Mouse (Mus musculus) limb, embryonic 14.5 days (tissue): ENCODE measurements around the gene Slc2a8. TPM values are rescaled to one million over a fixed set of nuclear protein-coding genes. Genes with fewer than 3 reads are reported as not detected.
A peak's percentile ranks its signal among the peaks of the same experiment; 100 is the strongest.

ENCODE experiments used
- ATAC-seq: fragments of 200-750 bp; cut with Nextera tagmentation; 2 replicates; pipeline ENCODE4 v1.8.0; 2017; ENCODE audit warnings: low read depth, moderate number of reproducible peaks, moderate TSS enrichment; ENCODE audit not compliant: low FRiP score
- DNase-seq: peaks from one replicate; pipeline ENCODE4 v3.0.0-alpha.2; 2015; ENCODE audit warnings: low spot score
- H3K27ac ChIP-seq: fragments of 300-500 bp; sonication (generic); replicated peaks from 2 replicates; pipeline ENCODE4 v1.5.1; 2014; ENCODE audit warnings: low read depth, mild to moderate bottlenecking, low read length, moderate library complexity, mixed read lengths
- H3K27me3 ChIP-seq: fragments of 300-500 bp; sonication (generic); 2 replicates; pipeline ENCODE4 v1.6.1; 2014; ENCODE audit warnings: low read length, mixed read lengths; ENCODE audit not compliant: control insufficient read depth, insufficient read depth
- H3K36me3 ChIP-seq: fragments of 300-500 bp; sonication (generic); 2 replicates; pipeline ENCODE4 v1.6.1; 2014; ENCODE audit warnings: mild to moderate bottlenecking, low read length, moderate library complexity, mixed read lengths; ENCODE audit not compliant: control insufficient read depth, insufficient read depth
- H3K4me1 ChIP-seq: fragments of 300-500 bp; sonication (generic); 2 replicates; pipeline ENCODE4 v1.6.1; 2014; ENCODE audit warnings: antibody characterized with exemption, low read length, mixed read lengths; ENCODE audit not compliant: control insufficient read depth, insufficient read depth
- H3K4me2 ChIP-seq: fragments of 300-500 bp; sonication (generic); replicated peaks from 2 replicates; pipeline ENCODE4 v1.6.1; 2014; ENCODE audit warnings: low read depth, mild to moderate bottlenecking, low read length, moderate library complexity; ENCODE audit not compliant: severe bottlenecking
- H3K4me3 ChIP-seq: fragments of 300-500 bp; sonication (generic); replicated peaks from 2 replicates; pipeline ENCODE4 v1.5.1; 2014; ENCODE audit warnings: low read length
- H3K9ac ChIP-seq: fragments of 300-500 bp; sonication (generic); 2 replicates; pipeline ENCODE4 v1.6.1; 2014; ENCODE audit warnings: mild to moderate bottlenecking, low read depth, low read length, moderate library complexity; ENCODE audit not compliant: severe bottlenecking
- H3K9me3 ChIP-seq: fragments of 300-500 bp; sonication (generic); 2 replicates; pipeline ENCODE4 v1.6.1; 2016; ENCODE audit warnings: low read length; ENCODE audit not compliant: control insufficient read depth
- POLR2A ChIP-seq: fragments of 200-500 bp; IDR thresholded peaks from 2 replicates; pipeline ENCODE4 v1.8.0; 2012; ENCODE audit warnings: inconsistent platforms, mild to moderate bottlenecking, moderate library complexity, borderline replicate concordance; ENCODE audit not compliant: insufficient read depth, insufficient read length; ENCODE audit errors: extremely low read depth
- WGBS: fragments of 180-500 bp; shearing (Covaris S2); extraction: QIAGEN DNeasy Blood & Tissue Kit; methylation state at CpG from one replicate; pipeline ENCODE4 v1.1.7; 2014; 5-methylcytosine and 5-hydroxymethylcytosine counted together
- polyA plus RNA-seq, 2 experiments: library from polyadenylated mRNA; depleted of rRNA in 1 of 2; stranded (reverse) in 1 of 2; unstranded in 1 of 2; fragments of >200 nt; fragmentation: Nextera tagmentation in 1 of 2; extraction: Ambion mirVana in 1 of 2; gene quantifications; 2 replicates each; pipeline versions ENCODE4 v1.2.1 to v1.2.3; 2012 to 2014

Slc2a8 gene
- polyA plus RNA-seq, 2 experiments, result 16.8 to 26.0 TPM

- peak overlapping the region; percentile 76; the same call in 1 of the 2 replicates for H3K27ac ChIP-seq
- peaks cover 29% of the 10 kb centered on the region for H3K4me1 ChIP-seq
- no peak for DNase-seq
- H3K36me3 ChIP-seq, result peaks cover 31% of the 10 kb centered on the region
- H3K4me3 ChIP-seq, result peak overlapping the region; percentile 74
- WGBS, result 13% methylated on average over 8 of the region's 9 CpGs
- no peak for TF ChIP-seq POLR2A
- no peaks in the 10 kb centered on the region for H3K27me3 ChIP-seq
- H3K9me3 ChIP-seq, result no peaks in the 10 kb centered on the region
- no peak for ATAC-seq
- H3K9ac ChIP-seq, result peak overlapping the region; percentile 94
- H3K4me2 ChIP-seq, result peak overlapping the region; percentile 73
Observed at GRCm38 (mm10) chr2:32962875-32963220, 19.0 kb downstream of the Slc2a8 start.

- Histone ChIP-seq H3K4me1 (peaks cover 24% of the 10 kb centered on the region), H3K36me3 (peaks cover 33% of the 10 kb centered on the region), H3K4me3 (peak overlapping the region; percentile 74), H3K9me3 (no peaks in the 10 kb centered on the region), H3K4me2 (peak overlapping the region; percentile 73), H3K9ac (peak overlapping the region; percentile 94), H3K27me3 (no peaks in the 10 kb centered on the region), H3K27ac (peak overlapping the region; percentile 76)
- DNase-seq (no peak), ATAC-seq (no peak)
- no peak for TF ChIP-seq POLR2A
- under 1% methylated on average over 33 of the region's 33 CpGs for WGBS
Observed at GRCm38 (mm10) chr2:32962062-32962874, 19.6 kb downstream of the Slc2a8 start.

- H3K27me3 ChIP-seq, result no peaks in the 10 kb centered on the region
- no peaks in the 10 kb centered on the region for H3K9me3 ChIP-seq
- peak within 1 kb of the TSS; percentile 76 for H3K27ac ChIP-seq
- peak; percentile 96 for DNase-seq
- peak within 1 kb of the TSS; percentile 74 for H3K4me3 ChIP-seq
- peaks cover 23% of the 10 kb centered on the region for H3K4me1 ChIP-seq
- H3K9ac ChIP-seq, result peak within 1 kb of the TSS; percentile 94
- peak; percentile 91 for ATAC-seq
- peak within 1 kb of the TSS; percentile 73 for H3K4me2 ChIP-seq
- WGBS, result 3% methylated on average over 54 of the region's 55 CpGs
- peak; percentile 96; the same call in 1 of the 2 replicates for TF ChIP-seq POLR2A
- H3K36me3 ChIP-seq, result peaks cover 41% of the 10 kb centered on the region
Observed at GRCm38 (mm10) chr2:32961192-32961995, 20.5 kb downstream of the Slc2a8 start, which contains the start of the genes Rpl12 and Lrsam1. Rpl12 (plus strand) TSS chr2:32961559. Lrsam1 (minus strand) TSS chr2:32961614.

GRCm38 (mm10) chr2:32960273-32960672 lies 21.6 kb downstream of the Slc2a8 start:
- H3K9ac ChIP-seq, result 0 out of 2 replicates have a peak overlapping the region, but pooled peaks have one; percentile 65
- peaks cover 50% of the 10 kb centered on the region for H3K36me3 ChIP-seq
- H3K9me3 ChIP-seq, result no peaks in the 10 kb centered on the region
- H3K27ac ChIP-seq, result no peak overlapping the region
- peaks cover 20% of the 10 kb centered on the region; the same call in 1 of the 2 replicates for H3K4me1 ChIP-seq
- 87% methylated on average over 4 of the region's 4 CpGs for WGBS
- ATAC-seq, result no peak
- no peaks in the 10 kb centered on the region for H3K27me3 ChIP-seq
- no peak for TF ChIP-seq POLR2A
- DNase-seq, result no peak
- peak overlapping the region; percentile 73 for H3K4me2 ChIP-seq
- peak overlapping the region; percentile 74; the same call in 1 of the 2 replicates for H3K4me3 ChIP-seq

GRCm38 (mm10) chr2:32957344-32957743 lies 24.5 kb downstream of the Slc2a8 start:
- Histone ChIP-seq H3K36me3 (peaks cover 46% of the 10 kb centered on the region), H3K27me3 (no peaks in the 10 kb centered on the region), H3K9me3 (no peaks in the 10 kb centered on the region), H3K4me3 (no peak overlapping the region), H3K9ac (no peak overlapping the region), H3K27ac (no peak overlapping the region), H3K4me1 (0 out of 2 replicates have a peak, but pooled peaks cover 3% of the 10 kb centered on the region), H3K4me2 (no peak overlapping the region)
- no peak for TF ChIP-seq POLR2A
- WGBS, result 49% methylated on average over 7 of the region's 8 CpGs
- DNase-seq (no peak), ATAC-seq (no peak)
